Mouse (Mus musculus) G1E (cell line): ENCODE measurements around the gene Fhit. TPM values are rescaled to one million over a fixed set of nuclear protein-coding genes. Genes with fewer than 3 reads are reported as not detected.

ENCODE experiments used
- ATAC-seq: 2 replicates; pipeline ENCODE4 v1.8.0; 2016; ENCODE audit warnings: mild to moderate bottlenecking; ENCODE audit not compliant: insufficient number of reproducible peaks, poor library complexity, low FRiP score, severe bottlenecking; ENCODE audit errors: extremely low read depth
- DNase-seq: peaks from one replicate; pipeline ENCODE4 v3.0.0; 2012; ENCODE audit warnings: low spot score
- H3K27me3 ChIP-seq: 2 replicates; pipeline ENCODE4 v1.6.1; 2012; ENCODE audit warnings: mild to moderate bottlenecking, low read length, inconsistent platforms; ENCODE audit not compliant: insufficient read depth
- H3K36me3 ChIP-seq: replicated peaks from 2 replicates; pipeline ENCODE3; 2012; ENCODE audit warnings: mild to moderate bottlenecking, inconsistent platforms
- H3K4me1 ChIP-seq: 2 replicates; pipeline ENCODE4 v1.6.1; 2012; ENCODE audit warnings: low read depth, low read length, inconsistent platforms, mixed read lengths; ENCODE audit not compliant: insufficient read depth
- H3K4me3 ChIP-seq: 2 replicates; pipeline ENCODE4 v1.5.1; 2012; ENCODE audit warnings: low read depth, mild to moderate bottlenecking, inconsistent platforms, low read length, moderate library complexity, mixed read lengths
- H3K9me3 ChIP-seq: replicated peaks from 2 replicates; pipeline ENCODE4 v1.6.1; 2012; ENCODE audit warnings: inconsistent platforms
- CTCF ChIP-seq: IDR thresholded peaks from 2 replicates; pipeline ENCODE4 v1.5.1; 2012; ENCODE audit warnings: low read depth, low read length, inconsistent platforms, mixed read lengths
- GATA1 ChIP-seq: IDR thresholded peaks from 2 replicates; pipeline ENCODE4 v1.6.1; 2012; ENCODE audit warnings: borderline replicate concordance, low read length, inconsistent platforms, mixed read lengths
- GATA2 ChIP-seq: IDR thresholded peaks from 2 replicates; pipeline ENCODE4 v1.6.1; 2012; ENCODE audit warnings: low read depth, low read length, inconsistent platforms, borderline replicate concordance
- POLR2AphosphoS5 ChIP-seq: IDR thresholded peaks from 2 replicates; pipeline ENCODE4 v1.6.1; 2012; ENCODE audit warnings: low read depth, low read length, inconsistent platforms; ENCODE audit not compliant: insufficient replicate concordance
- TAL1 ChIP-seq: conservative IDR thresholded peaks from 2 replicates; pipeline ENCODE4 v1.6.1; 2012; ENCODE audit warnings: low read depth, low read length, inconsistent platforms, mixed read lengths
- polyA plus RNA-seq: library from polyadenylated mRNA; stranded (reverse); fragments of >175 nt; gene quantifications from 2 replicates; pipeline ENCODE4 v1.2.3, GENCODE M21; 2012
- total RNA-seq, 2 experiments: library from RNA; stranded (forward) in 1 of 2; stranded (reverse) in 1 of 2; fragments of 200-1000 nt in 1 of 2; fragments of >200 nt in 1 of 2; fragmentation: Nextera tagmentation in 1 of 2; gene quantifications; 2 replicates each; pipeline ENCODE4 v1.2.3; 2014 to 2017

Fhit gene
- total and polyA plus RNA-seq, 3 experiments = not detected

DNA sequence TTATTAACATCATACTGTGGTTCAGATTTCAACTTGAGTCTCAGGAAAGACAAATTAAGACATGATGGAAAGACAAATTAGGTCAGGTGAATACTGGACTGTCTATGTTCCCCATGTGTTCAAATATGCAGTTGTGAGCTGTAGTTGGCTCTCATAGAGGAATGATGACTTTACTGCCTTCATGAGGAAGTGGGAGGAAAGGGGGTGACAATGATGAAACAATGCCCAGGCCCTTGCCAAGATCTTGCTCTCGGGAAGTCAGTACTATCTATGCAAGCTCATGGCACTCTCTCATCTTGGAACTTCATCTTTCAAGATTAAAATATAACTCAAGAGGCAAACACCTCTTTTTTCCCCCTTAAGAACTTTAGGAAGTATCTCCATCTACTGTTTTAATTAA lies 849.6 kb downstream of the Fhit start:
- ATAC-seq = no peak
- Histone ChIP-seq H3K9me3 (no peaks in the 10 kb centered on the region), H3K36me3 (no peaks in the 10 kb centered on the region), H3K4me3 (no peak overlapping the region), H3K4me1 (no peaks in the 10 kb centered on the region), H3K27me3 (no peaks in the 10 kb centered on the region)
- no peak for TF ChIP-seq CTCF
- TF ChIP-seq POLR2AphosphoS5 = no peak
- no peak for DNase-seq

DNA sequence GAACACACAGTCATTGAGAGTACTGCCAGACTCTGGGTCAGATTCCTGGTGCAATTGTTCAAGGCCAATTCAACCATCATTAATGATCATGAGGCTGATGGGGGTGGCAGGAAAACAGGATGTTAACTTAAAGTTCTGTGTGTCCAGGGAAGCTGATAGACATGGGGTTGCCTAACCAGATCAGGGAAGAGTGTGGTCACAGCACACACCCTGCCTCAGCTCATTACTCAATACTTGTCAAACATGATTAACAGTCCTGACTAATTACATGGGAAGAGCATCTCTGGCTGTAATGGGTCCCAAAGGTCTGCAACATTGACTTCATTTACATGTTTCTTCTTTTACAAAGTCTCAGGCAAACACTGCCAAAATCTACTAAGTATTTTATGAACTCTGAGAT lies 856.5 kb downstream of the Fhit start:
- no peak for ATAC-seq

GRCm38 (mm10) chr14:10301497-10301896 lies 860.3 kb downstream of the Fhit start:
- Histone ChIP-seq H3K9me3 (no peaks in the 10 kb centered on the region), H3K27me3 (no peaks in the 10 kb centered on the region), H3K36me3 (no peaks in the 10 kb centered on the region), H3K4me1 (no peaks in the 10 kb centered on the region), H3K4me3 (no peak overlapping the region)
- TF ChIP-seq CTCF (no peak), GATA1 (no peak), TAL1 (no peak), POLR2AphosphoS5 (no peak)
- ATAC-seq = no peak
- DNase-seq = no peak

More for the DNA sequence above, 856.5 kb downstream of the Fhit start:
- no peaks in the 10 kb centered on the region for H3K27me3 ChIP-seq
- H3K36me3 ChIP-seq = no peaks in the 10 kb centered on the region
- no peak for DNase-seq
- no peaks in the 10 kb centered on the region for H3K4me1 ChIP-seq
- no peak overlapping the region for H3K4me3 ChIP-seq
- no peaks in the 10 kb centered on the region for H3K9me3 ChIP-seq
- TF ChIP-seq GATA2 (no peak), POLR2AphosphoS5 (no peak), CTCF (no peak), TAL1 (no peak), GATA1 (no peak)

GRCm38 (mm10) chr14:10300914-10301313 lies 860.9 kb downstream of the Fhit start:
- Histone ChIP-seq H3K36me3 (no peaks in the 10 kb centered on the region), H3K4me1 (no peaks in the 10 kb centered on the region), H3K4me3 (no peak overlapping the region), H3K9me3 (no peaks in the 10 kb centered on the region), H3K27me3 (no peaks in the 10 kb centered on the region)
- DNase-seq (no peak), ATAC-seq (no peak)
- TF ChIP-seq GATA1 (no peak), GATA2 (no peak), POLR2AphosphoS5 (no peak), TAL1 (no peak), CTCF (no peak)

GRCm38 (mm10) chr14:10299030-10299429 lies 862.8 kb downstream of the Fhit start:
- Histone ChIP-seq H3K4me3 (no peak overlapping the region), H3K27me3 (no peaks in the 10 kb centered on the region), H3K9me3 (no peaks in the 10 kb centered on the region), H3K4me1 (no peaks in the 10 kb centered on the region), H3K36me3 (no peaks in the 10 kb centered on the region)
- ATAC-seq (no peak), DNase-seq (no peak)
- TF ChIP-seq GATA1 = no peak
- no peak for TF ChIP-seq GATA2
- TF ChIP-seq CTCF = no peak
- TF ChIP-seq POLR2AphosphoS5 = no peak
- TF ChIP-seq TAL1 = no peak

DNA sequence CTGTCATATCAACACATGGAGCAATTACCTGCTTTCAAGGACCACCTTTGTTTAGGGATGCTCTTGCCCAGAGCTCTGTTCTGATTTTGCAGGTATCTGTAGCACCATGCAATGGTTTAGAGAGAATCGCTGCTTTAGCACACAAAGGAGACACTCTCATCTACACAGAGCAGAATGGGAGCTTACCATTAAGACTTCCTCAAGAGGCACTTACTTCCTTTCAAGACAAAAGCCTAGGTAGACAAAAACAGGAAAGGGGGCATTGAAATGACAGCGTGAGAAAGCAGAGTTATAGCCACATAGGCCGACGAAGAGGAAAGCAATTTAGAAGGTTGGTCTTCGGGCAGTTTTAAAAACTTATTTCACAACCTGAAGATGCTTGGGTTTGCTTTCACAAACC lies 872.8 kb downstream of the Fhit start:
- TF ChIP-seq TAL1 (no peak), POLR2AphosphoS5 (no peak), GATA1 (no peak), CTCF (no peak), GATA2 (no peak)

GRCm38 (mm10) chr14:10286027-10286426 lies 875.8 kb downstream of the Fhit start:
- TF ChIP-seq CTCF (no peak), GATA2 (no peak), GATA1 (no peak), POLR2AphosphoS5 (no peak), TAL1 (no peak)
- ATAC-seq (no peak), DNase-seq (no peak)
- Histone ChIP-seq H3K4me3 (no peak overlapping the region), H3K9me3 (no peaks in the 10 kb centered on the region), H3K36me3 (no peaks in the 10 kb centered on the region), H3K27me3 (no peaks in the 10 kb centered on the region), H3K4me1 (no peaks in the 10 kb centered on the region)

More for the DNA sequence above, 872.8 kb downstream of the Fhit start:
- H3K9me3 ChIP-seq = no peaks in the 10 kb centered on the region
- H3K36me3 ChIP-seq = no peaks in the 10 kb centered on the region
- H3K4me1 ChIP-seq = no peaks in the 10 kb centered on the region
- H3K27me3 ChIP-seq = no peaks in the 10 kb centered on the region
- ATAC-seq (no peak), DNase-seq (no peak)
- no peak overlapping the region for H3K4me3 ChIP-seq
